Mouse (Mus musculus) kidney, adult 2 months (tissue): ENCODE results near the gene Kcnj5. TPM values are rescaled to one million over a fixed set of nuclear protein-coding genes. Genes with fewer than 3 reads are reported as not detected.

ENCODE experiments used
- DNase-seq: peaks from one replicate; pipeline ENCODE4 v3.0.0; 2021
- H3K27ac ChIP-seq: fragments of 200-500 bp; 2 replicates; pipeline ENCODE4 v1.5.1; 2012; ENCODE audit warnings: low read depth, low read length, control low read depth, inconsistent platforms; ENCODE audit not compliant: insufficient read depth
- H3K27me3 ChIP-seq: fragments of 200-500 bp; replicated peaks from 2 replicates; pipeline ENCODE4 v1.6.1; 2012; ENCODE audit warnings: mild to moderate bottlenecking, moderate library complexity, low read length, inconsistent platforms; ENCODE audit not compliant: control insufficient read depth, insufficient read depth
- H3K36me3 ChIP-seq: fragments of 200-500 bp; 2 replicates; pipeline ENCODE4 v1.6.1; 2012; ENCODE audit warnings: mild to moderate bottlenecking, moderate library complexity, low read length, inconsistent platforms; ENCODE audit not compliant: control insufficient read depth, insufficient read depth
- H3K4me1 ChIP-seq: fragments of 200-500 bp; 2 replicates; pipeline ENCODE4 v1.6.1; 2011; ENCODE audit warnings: low read length; ENCODE audit not compliant: control insufficient read depth, insufficient read depth
- H3K4me3 ChIP-seq: fragments of 200-500 bp; 2 replicates; pipeline ENCODE4 v1.5.1; 2011; ENCODE audit warnings: mild to moderate bottlenecking, low read depth, low read length, control low read depth; ENCODE audit not compliant: insufficient read depth
- CTCF ChIP-seq: fragments of 200-500 bp; conservative IDR thresholded peaks from 2 replicates; pipeline ENCODE4 v1.5.1; 2011; ENCODE audit warnings: low read depth, mild to moderate bottlenecking, control low read depth, low read length, moderate library complexity, mixed read lengths; ENCODE audit not compliant: insufficient read depth, insufficient read length
- POLR2A ChIP-seq: fragments of 200-500 bp; IDR thresholded peaks from one replicate; pipeline ENCODE4 v1.6.1; 2011; ENCODE audit warnings: low read depth, low read length, control low read depth
- WGBS: fragments of 180-500 bp; shearing (Covaris S2); methylation state at CpG from one replicate; pipeline ENCODE4 v1.1.7; 2018; 5-methylcytosine and 5-hydroxymethylcytosine counted together
- polyA plus RNA-seq: library from polyadenylated mRNA; depleted of rRNA; stranded (reverse); fragments of >200 nt; gene quantifications from 2 replicates; pipeline ENCODE4 v1.2.3, GENCODE M21; 2012

The Kcnj5 gene
- polyA plus RNA-seq, 1 experiment: 0.81 TPM

GRCm38 (mm10) chr9:32295061-32295800, 48.9 kb downstream of the Kcnj5 start:
- no peak overlapping the region for H3K27ac ChIP-seq
- WGBS: 90% methylated on average over 9 of the region's 9 CpGs
- no peaks in the 10 kb centered on the region for H3K36me3 ChIP-seq

GRCm38 (mm10) chr9:32292686-32293085, 51.5 kb downstream of the Kcnj5 start:
- peak; percentile 34 for DNase-seq

More at GRCm38 (mm10) chr9:32295061-32295800, 48.9 kb downstream of the Kcnj5 start:
- DNase-seq: no peak
- H3K4me1 ChIP-seq: no peaks in the 10 kb centered on the region
- no peak overlapping the region for H3K4me3 ChIP-seq
- H3K27me3 ChIP-seq: no peaks in the 10 kb centered on the region
- TF ChIP-seq POLR2A (no peak), CTCF (no peak)

GRCm38 (mm10) chr9:32291618-32292017, 52.5 kb downstream of the Kcnj5 start:
- no peak overlapping the region for H3K27ac ChIP-seq
- TF ChIP-seq POLR2A: no peak
- H3K36me3 ChIP-seq: no peaks in the 10 kb centered on the region
- no peaks in the 10 kb centered on the region for H3K4me1 ChIP-seq
- DNase-seq: peak; percentile 56
- 19% methylated on average over 7 of the region's 7 CpGs for whole genome bisulfite sequencing
- no peaks in the 10 kb centered on the region for H3K27me3 ChIP-seq
- H3K4me3 ChIP-seq: no peak overlapping the region

More at GRCm38 (mm10) chr9:32292686-32293085, 51.5 kb downstream of the Kcnj5 start:
- WGBS: 50% methylated on average over 5 of the region's 5 CpGs
- Histone ChIP-seq H3K27ac (no peak overlapping the region), H3K4me3 (no peak overlapping the region), H3K27me3 (no peaks in the 10 kb centered on the region), H3K4me1 (no peaks in the 10 kb centered on the region), H3K36me3 (no peaks in the 10 kb centered on the region)
- no peak for TF ChIP-seq CTCF
- no peak for TF ChIP-seq POLR2A

GRCm38 (mm10) chr9:32283591-32283990, 60.6 kb downstream of the Kcnj5 start:
- TF ChIP-seq POLR2A (no peak), CTCF (no peak)
- peak; percentile 53 for DNase-seq
- Histone ChIP-seq H3K36me3 (no peaks in the 10 kb centered on the region), H3K27me3 (no peaks in the 10 kb centered on the region), H3K4me3 (no peak overlapping the region), H3K27ac (peak overlapping the region; percentile 47), H3K4me1 (peaks cover 3% of the 10 kb centered on the region; the same call in 1 of the 2 replicates)
- 55% methylated on average over 5 of the region's 5 CpGs for WGBS

GRCm38 (mm10) chr9:32280456-32280855, 63.7 kb downstream of the Kcnj5 start:
- DNase-seq: no peak
- Histone ChIP-seq H3K4me3 (no peak overlapping the region), H3K27ac (no peak overlapping the region), H3K27me3 (no peaks in the 10 kb centered on the region), H3K4me1 (peaks cover 3% of the 10 kb centered on the region; the same call in 1 of the 2 replicates), H3K36me3 (no peaks in the 10 kb centered on the region)
- 77% methylated on average over 5 of the region's 5 CpGs for WGBS
- no peak for TF ChIP-seq CTCF
- no peak for TF ChIP-seq POLR2A

- H3K36me3 ChIP-seq: no peaks in the 10 kb centered on the region
- 62% methylated on average over 3 of the region's 3 CpGs for WGBS
- H3K27ac ChIP-seq: no peak overlapping the region
- TF ChIP-seq POLR2A: no peak
- no peak for TF ChIP-seq CTCF
- no peaks in the 10 kb centered on the region for H3K27me3 ChIP-seq
- no peak overlapping the region for H3K4me3 ChIP-seq
- peaks cover 3% of the 10 kb centered on the region; the same call in 1 of the 2 replicates for H3K4me1 ChIP-seq
- DNase-seq: peak; percentile 64
Measured at GRCm38 (mm10) chr9:32279789-32280188, 64.4 kb downstream of the Kcnj5 start.

- Histone ChIP-seq H3K4me1 (no peaks in the 10 kb centered on the region; the same call in 1 of the 2 replicates), H3K4me3 (no peak overlapping the region), H3K27ac (no peak overlapping the region), H3K27me3 (no peaks in the 10 kb centered on the region), H3K36me3 (no peaks in the 10 kb centered on the region)
- no peak for DNase-seq
- TF ChIP-seq CTCF (no peak), POLR2A (no peak)
- 91% methylated on average over 5 of the region's 5 CpGs for WGBS
Measured at GRCm38 (mm10) chr9:32278052-32278451, 66.1 kb downstream of the Kcnj5 start.
